Mouse (Mus musculus): Measurements from ENCODE around the gene BC025920. TPM values are rescaled to one million over a fixed set of nuclear protein-coding genes. Genes with fewer than 3 reads are reported as not detected.

Gene BC025920
- total RNA-seq, 1 experiment from 2014 or later: 2.9 TPM

DNA sequence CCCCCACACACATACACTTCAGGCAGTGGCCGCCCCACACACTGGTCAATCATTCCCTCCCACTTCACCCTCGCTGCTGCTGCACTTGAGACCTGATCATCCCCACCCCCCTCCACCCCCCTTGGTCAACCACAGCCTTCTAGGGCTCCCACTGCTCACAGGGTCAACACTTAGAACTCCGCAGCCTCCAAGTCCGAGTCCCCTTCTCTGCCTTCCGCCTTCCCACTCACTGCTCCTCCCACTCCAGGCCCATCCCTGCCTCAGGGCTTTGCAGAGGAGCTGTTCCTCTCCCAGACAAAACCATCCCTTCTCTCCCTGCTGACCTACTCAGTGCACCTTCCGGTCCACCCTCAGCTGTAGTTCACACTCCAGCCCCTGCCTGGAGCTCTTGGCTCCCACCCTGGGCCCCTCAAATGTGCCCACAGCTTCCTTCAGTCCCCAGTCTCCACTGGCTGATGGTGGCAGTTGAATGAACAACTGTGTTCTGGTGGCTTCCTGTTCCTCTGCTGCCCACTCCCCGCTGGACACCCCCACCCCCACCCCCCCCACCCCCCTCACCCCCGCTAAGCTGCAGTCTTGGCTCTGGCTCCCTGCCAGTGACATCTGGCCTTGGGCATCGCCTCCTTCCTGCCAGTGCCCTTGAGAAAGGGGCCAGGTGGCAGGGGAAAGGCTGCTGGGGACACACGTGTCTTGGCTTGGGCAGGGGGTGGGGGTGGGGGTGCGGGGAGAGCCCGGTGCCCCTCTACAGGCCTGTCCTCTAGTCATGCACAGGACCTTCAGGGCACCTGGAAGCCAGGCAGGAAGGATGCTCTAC is 8.7 kb upstream of the BC025920 start:
- peak; percentile 47 to 58 for ATAC-seq (replicated peaks in 1 of 2; ENCODE audit: insufficient read depth in 1 of 2, low FRiP score in 2 of 2, low TSS enrichment in 1 of 2, low read depth in 1 of 2, poor library complexity in 2 of 2, severe bottlenecking in 2 of 2)

DNA sequence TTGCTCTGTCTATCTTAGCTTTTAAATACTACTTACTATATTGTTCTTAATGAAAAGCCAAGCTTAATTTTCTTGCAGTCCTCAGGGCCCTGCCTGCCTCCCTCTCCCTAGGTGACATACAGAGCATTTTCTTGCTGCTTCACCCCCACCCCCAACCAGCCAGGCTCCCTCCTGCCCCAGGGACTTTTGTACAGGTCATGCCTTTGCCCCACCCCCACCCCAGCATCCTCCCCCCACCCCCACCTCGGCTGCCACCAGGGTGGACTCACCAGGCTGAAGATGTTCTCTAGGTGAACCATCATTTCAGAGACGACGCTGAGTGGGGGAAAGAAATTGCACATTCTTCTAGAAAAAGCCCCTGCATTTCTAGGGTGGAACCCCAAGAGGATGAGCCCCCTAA is 7.7 kb upstream of the BC025920 start:
- no peak for ATAC-seq (replicated peaks in 1 of 2; ENCODE audit: insufficient read depth in 1 of 2, low FRiP score in 2 of 2, low TSS enrichment in 1 of 2, low read depth in 1 of 2, poor library complexity in 2 of 2, severe bottlenecking in 2 of 2)

DNA sequence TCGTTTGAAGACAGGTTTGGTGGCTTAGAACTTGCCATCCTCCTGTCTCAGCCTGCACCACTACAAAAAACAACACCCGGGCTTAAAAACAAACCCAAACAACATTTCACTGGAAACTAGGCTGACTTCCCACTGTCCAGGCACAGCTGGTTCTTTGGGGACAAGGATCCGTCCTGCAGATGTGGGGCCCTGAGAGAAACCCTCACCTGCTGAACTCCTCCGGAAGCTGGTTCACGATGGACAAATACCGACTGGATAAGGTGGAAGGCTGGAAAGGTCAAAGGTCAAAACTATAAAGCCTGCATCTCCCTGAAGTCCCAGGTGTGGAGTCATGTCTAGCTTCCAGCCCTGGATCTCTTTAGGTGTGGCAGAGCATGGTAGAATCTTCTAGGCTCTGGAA is 7.2 kb upstream of the BC025920 start:
- ATAC-seq (replicated peaks in 1 of 2; ENCODE audit: insufficient read depth in 1 of 2, low FRiP score in 2 of 2, low TSS enrichment in 1 of 2, low read depth in 1 of 2, poor library complexity in 2 of 2, severe bottlenecking in 2 of 2): no peak

DNA sequence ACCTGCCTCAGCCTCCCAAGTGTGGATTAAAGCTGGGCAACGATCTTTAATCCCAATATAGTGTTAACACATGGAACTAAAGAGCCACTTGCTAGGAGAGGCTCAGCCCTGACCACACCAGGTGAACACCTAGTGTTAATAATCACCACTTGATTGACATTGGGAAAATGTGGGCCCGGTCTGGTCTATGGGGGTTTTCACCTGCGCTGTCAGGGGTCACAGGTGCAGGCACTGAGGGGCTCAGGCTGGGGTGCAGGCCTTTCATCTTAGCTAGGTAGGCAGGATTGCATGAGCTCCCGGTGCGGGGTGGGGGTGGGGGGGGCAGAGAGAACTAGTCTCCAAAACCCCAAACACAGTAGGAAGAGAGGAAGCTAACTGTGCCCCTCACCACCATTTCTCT is 6.4 kb upstream of the BC025920 start:
- ATAC-seq (replicated peaks in 1 of 2; ENCODE audit: insufficient read depth in 1 of 2, low FRiP score in 2 of 2, low TSS enrichment in 1 of 2, low read depth in 1 of 2, poor library complexity in 2 of 2, severe bottlenecking in 2 of 2): no peak

DNA sequence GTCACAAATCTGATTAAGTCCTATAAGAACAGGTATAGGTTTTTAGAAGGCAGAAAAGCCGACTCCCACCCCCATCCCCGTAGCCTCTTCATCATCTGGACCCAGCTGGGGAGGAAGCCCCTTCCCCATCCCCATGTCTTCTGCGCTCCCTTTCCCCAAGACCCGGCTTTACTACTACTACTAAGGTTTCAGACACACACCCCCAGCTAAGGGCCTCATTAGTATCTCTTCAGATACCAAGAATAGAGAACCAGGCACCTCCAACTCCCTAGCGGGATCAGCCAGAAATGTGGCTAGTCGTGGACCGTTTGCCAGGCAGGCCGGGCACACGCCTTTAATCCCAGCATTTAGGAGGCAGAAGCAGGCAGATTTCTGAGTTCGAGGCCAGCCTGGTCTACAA is 6.0 kb upstream of the BC025920 start:
- no peak for ATAC-seq (replicated peaks in 1 of 2; ENCODE audit: insufficient read depth in 1 of 2, low FRiP score in 2 of 2, low TSS enrichment in 1 of 2, low read depth in 1 of 2, poor library complexity in 2 of 2, severe bottlenecking in 2 of 2)

DNA sequence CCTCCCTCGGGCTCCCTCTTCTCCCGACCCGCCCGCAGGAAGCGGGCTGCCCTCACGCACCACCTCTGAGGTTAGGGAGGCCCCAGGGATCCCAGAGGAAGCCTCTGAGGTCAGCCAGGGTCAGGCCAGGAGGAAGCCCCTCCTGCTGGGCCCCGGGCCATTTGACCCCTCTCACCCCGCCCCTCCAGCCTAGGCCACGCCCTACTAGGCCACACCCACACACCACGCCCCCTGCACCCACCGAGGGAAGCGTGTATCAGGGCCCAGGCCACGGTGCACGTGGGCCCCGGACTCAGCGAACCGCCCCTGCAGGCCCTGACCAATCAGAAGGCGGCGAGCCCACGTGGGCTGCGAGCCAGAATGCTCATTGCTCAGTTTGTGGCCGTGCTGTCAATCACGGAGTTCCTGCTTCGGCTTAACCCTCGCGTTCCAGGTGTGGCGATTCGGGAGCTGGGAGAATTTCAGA is 5.3 kb upstream of the BC025920 start, which contains the start of gene Tle6:
Gene Tle6, minus strand, starts transcription at position 336 of the 466 bp plus-strand sequence.
- ATAC-seq (replicated peaks in 1 of 2; ENCODE audit: insufficient read depth in 1 of 2, low FRiP score in 2 of 2, low TSS enrichment in 1 of 2, low read depth in 1 of 2, poor library complexity in 2 of 2, severe bottlenecking in 2 of 2): peak; percentile 73 to 76

DNA sequence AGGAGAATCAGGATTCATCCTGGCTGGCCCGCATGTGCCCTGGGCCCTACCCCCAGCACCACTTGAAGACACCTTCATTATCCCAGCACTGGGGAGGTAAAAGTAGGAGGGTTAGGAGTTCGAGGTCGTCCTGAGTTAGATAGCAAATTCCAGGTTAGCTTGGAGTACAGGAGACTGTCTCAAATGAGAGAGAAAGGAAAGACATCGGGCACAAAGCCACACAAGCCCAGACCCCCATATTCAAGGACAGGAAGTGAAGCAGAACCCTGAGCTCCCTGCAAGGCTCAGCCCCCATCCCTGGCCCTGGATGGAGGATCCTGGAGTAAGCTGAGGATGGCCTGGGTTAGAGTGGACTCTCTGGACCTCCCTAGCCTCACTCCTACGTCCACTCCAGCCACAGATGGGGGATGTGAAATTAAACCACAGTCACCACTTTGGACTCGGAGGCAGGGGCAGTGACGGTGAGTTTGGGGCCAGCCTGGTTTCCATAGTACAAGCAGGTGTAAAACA is 4.6 kb upstream of the BC025920 start:
- no peak for ATAC-seq (replicated peaks in 1 of 2; ENCODE audit: insufficient read depth in 1 of 2, low FRiP score in 2 of 2, low TSS enrichment in 1 of 2, low read depth in 1 of 2, poor library complexity in 2 of 2, severe bottlenecking in 2 of 2)

DNA sequence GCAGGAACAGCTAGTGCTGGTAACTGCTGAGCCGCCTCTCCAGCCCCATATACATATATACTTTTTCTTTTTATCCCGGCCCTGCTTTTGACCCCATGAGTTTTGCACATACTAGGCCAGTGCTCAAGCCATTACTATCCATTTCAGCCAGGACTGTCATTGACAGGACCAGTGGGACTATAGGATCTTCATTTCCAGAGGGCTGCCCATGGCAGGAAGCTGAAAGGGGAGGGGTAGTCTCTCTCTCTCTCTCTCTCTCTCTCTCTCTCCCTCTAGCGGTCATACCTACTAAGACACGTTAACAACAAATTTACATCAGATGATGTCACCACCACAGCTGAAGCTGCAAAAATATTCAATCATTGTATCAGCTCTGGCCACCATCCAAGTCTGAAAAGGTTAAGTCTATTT is 3.3 kb upstream of the BC025920 start:
- peak; percentile 16 to 23; a peak in 1 of 4 replicates for ATAC-seq (replicated peaks in 1 of 2; ENCODE audit: insufficient read depth in 1 of 2, low FRiP score in 2 of 2, low TSS enrichment in 1 of 2, low read depth in 1 of 2, poor library complexity in 2 of 2, severe bottlenecking in 2 of 2)

DNA sequence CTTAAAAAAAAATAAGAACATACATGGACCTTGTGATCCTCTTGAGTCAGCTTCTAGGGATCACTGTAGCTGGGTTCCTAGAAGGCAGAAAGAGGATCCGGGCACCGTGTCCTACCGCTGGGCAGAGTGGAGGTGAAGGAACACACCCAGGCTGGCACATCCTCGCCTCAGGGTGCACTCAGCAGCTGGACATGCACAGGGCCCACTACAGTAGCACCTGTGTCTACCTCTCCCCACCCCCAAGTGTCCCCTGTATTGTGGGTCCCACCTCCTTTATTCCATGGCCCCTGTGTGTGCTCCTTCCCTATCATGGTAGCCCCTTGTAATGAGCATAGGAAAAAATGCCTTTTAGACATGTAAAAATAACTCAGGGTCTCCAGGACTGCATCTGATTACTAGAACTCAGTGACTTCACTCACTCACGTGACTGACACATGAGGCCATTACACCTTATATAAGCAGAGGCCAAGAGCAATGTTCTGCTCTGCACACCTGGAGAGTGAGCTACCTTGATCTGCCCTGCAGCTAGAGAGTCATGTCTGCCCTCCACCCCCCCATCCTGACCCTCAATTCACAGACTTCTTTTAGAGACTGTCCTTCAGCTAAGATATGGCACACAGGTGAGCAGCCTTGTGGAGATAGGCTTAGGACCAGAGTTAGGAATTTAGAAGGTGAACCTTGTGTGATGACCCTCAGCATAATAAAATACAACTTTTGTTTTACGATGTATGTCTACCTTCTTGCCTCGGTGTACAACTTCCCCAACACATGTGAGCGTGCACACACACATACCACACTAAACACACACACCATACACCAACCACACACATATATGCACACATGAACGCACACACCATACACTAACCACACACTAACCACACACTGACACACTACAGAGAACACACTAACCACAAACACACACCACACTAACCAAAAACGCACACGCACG is 1.8 kb upstream of the BC025920 start:
- no peak for ATAC-seq (replicated peaks in 1 of 2; ENCODE audit: insufficient read depth in 1 of 2, low FRiP score in 2 of 2, low TSS enrichment in 1 of 2, low read depth in 1 of 2, poor library complexity in 2 of 2, severe bottlenecking in 2 of 2)

DNA sequence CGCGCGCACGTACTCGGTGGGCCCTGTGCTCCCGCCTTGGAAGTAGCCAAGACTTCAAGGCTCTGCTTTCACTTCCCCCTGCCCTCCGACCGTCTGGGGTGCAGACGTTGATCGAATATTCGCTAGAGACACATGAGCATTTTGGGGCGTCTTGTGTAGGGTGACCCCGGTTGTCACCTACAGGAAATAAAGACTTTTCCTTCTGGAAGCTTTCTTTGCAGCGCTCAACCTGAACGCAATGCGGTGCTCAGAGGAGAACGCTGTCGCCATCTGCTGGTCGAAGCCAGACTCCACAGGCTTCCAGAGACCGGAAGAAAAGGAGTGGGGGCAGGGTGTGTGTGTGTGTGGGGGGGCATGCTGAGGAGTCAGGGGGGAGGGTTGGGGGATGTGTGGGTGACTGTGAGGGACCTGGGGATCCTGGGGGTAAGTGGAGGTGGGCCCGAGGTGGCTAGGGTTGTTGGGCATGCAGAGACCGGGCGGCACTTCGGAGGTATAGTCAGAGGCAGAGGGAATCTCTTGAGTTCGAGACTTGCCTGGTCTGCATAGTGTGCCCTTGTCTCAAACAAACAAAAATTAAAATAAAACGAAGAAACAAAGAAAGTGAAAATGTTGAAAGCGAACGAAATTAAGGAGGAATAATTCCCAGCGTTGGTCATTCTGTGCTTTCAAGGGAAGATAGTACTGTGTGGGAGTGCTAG is 953 bp upstream of the BC025920 start:
- peak; percentile 35 to 40 for ATAC-seq (replicated peaks in 1 of 2; ENCODE audit: insufficient read depth in 1 of 2, low FRiP score in 2 of 2, low TSS enrichment in 1 of 2, low read depth in 1 of 2, poor library complexity in 2 of 2, severe bottlenecking in 2 of 2)

DNA sequence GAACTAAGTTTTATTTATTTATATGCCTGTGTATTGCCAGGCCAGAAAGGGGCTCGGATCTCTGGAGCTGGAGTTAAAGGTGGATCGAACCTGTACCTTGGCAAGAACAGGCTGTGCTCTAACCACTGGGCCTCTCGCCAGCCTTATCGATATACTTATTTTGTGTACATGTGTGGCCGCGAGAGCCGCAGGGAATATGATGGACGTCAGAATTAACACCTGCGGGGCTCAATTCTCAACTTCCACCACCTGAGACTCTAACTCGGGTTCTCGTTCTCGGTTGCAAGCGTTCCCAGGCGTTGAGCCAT is 450 bp upstream of the BC025920 start:
- no peak for ATAC-seq (replicated peaks in 1 of 2; ENCODE audit: insufficient read depth in 1 of 2, low FRiP score in 2 of 2, low TSS enrichment in 1 of 2, low read depth in 1 of 2, poor library complexity in 2 of 2, severe bottlenecking in 2 of 2)

DNA sequence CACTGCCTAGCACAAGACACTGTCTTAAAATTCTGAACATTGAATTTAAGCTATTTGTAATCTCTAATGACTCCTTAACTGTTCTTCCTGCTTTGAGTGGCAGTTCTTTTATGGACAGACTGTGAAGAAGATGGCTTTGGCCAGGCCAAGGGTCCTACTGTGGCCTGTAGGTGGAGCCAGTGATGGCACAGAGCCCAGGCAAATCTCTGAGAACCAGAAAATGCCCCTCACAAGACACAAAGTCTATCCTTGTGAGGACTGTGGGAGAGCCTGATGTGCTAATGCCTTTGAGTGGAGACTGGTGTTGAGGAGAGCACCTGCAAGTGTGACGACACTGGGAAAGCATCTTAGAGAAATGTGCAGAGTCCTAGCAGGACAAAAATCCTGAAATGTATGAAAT is 2.2 kb downstream of the BC025920 start:
- ATAC-seq (replicated peaks in 1 of 2; ENCODE audit: insufficient read depth in 1 of 2, low FRiP score in 2 of 2, low TSS enrichment in 1 of 2, low read depth in 1 of 2, poor library complexity in 2 of 2, severe bottlenecking in 2 of 2): no peak

DNA sequence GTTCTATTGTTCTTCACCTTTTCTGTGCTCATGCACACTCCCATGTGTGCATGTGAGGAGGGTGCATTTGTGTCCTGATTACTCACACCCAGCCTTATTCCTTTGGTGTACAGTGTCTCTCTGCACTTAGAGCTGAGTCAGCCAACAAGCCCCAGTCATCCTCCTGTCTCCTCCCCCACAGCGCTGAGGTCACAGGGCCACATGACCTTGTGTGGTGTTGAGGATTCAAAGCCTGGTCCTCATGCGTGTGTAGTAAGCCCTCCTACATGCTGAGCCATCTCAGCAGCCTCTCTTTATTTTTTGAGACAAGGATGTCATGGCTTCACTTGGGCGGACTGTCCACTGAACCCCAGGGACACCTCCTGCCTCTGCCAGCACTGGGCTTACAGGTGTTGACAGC is 6.7 kb downstream of the BC025920 start:
- ATAC-seq (replicated peaks in 1 of 2; ENCODE audit: insufficient read depth in 1 of 2, low FRiP score in 2 of 2, low TSS enrichment in 1 of 2, low read depth in 1 of 2, poor library complexity in 2 of 2, severe bottlenecking in 2 of 2): no peak

DNA sequence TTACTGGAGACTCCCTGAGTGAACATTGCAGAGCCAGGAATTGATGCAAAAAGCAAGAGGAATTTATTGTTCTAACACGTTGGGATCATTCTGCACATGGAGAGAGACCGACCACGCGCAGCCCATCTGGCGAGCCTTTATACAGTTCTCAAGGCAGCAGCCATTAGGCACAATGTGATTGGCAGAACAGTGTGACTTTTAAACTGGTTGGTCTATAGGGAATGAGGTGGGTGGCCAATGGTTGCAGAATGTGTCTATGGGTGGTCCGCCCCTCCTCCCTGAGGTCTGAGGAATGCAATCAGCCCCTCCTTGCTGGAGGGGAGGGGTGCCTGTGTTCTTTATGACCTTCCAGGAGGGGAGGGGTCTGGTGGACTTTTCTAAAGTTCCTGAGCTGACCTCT is 9.4 kb downstream of the BC025920 start:
- ATAC-seq (replicated peaks in 1 of 2; ENCODE audit: insufficient read depth in 1 of 2, low FRiP score in 2 of 2, low TSS enrichment in 1 of 2, low read depth in 1 of 2, poor library complexity in 2 of 2, severe bottlenecking in 2 of 2): no peak

DNA sequence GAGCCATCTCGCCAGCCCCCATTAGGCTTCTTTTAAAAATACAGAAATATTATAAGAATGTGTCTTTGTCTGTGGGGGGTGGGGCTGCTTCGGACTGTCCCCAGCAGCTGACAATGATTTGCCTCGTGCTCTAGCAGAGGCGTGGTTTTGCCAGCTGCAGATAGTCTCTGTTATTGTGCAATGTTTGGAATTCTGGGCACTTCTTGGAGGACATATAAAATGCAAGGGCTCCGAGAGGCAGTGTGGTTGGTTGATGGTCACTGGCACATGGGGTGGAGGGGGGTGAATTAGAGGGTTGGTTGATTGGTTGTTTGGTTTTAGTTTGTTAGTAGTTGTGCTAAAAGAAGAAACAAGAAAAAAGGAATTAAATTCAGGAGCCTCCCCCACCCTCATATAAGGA is 13.9 kb downstream of the BC025920 start:
- peak in 1 of 2 experiments; percentile 5; a peak in 1 of 4 replicates for ATAC-seq (replicated peaks in 1 of 2; ENCODE audit: insufficient read depth in 1 of 2, low FRiP score in 2 of 2, low TSS enrichment in 1 of 2, low read depth in 1 of 2, poor library complexity in 2 of 2, severe bottlenecking in 2 of 2)

DNA sequence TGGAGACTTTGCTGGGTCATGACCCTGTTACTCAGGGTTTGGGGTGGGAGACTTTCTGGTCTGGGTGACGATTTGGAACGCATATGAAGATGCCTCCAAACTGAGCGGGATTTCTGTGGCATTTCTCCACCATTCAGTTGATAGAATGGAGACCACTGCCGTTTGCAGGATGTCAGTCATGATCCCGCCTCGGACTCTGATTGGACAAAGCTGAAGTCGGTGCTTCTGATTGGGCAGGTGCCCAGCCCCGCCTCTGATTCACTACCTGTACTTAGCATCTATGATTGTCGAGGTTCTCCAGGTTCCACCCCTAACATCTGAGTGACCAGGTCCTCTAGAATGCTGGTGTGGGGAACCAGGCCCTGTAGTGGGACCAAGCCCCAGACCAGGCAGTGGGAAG is 14.7 kb downstream of the BC025920 start:
- no peak for ATAC-seq (replicated peaks in 1 of 2; ENCODE audit: insufficient read depth in 1 of 2, low FRiP score in 2 of 2, low TSS enrichment in 1 of 2, low read depth in 1 of 2, poor library complexity in 2 of 2, severe bottlenecking in 2 of 2)

DNA sequence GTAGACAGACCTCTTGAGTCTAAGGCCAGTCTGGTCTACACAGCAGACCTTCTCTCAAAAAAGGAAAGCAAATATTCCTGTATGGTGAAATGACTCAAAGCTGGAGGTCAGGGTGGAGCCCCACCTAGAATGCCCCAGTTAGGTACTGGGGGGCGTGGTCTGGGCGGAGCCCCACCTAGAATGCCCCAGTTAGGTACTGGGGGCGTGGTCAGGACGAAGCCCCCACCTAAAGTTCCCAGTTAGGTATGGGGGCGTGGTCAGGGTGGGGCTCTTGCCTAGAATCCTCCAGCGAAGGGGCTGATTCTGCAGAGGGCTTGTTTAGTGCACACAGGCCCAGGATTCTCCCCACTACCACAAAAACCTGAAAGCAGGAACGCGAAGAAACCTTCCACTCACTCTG is 17.4 kb downstream of the BC025920 start:
- no peak for ATAC-seq (replicated peaks in 1 of 2; ENCODE audit: insufficient read depth in 1 of 2, low FRiP score in 2 of 2, low TSS enrichment in 1 of 2, low read depth in 1 of 2, poor library complexity in 2 of 2, severe bottlenecking in 2 of 2)
